10 mouse cellular contexts compared by ENCODE assay signal in genomic region chr5:33272146-33272545, GRCm38 (mm10). TPM values are rescaled to one million over a fixed set of nuclear protein-coding genes. Genes with fewer than 3 reads are reported as not detected.
DNase-seq lines count a peak whose midpoint lies in the region; ATAC-seq and TF ChIP-seq lines count a peak whose summit lies in the region.
"Had no signal": no experiment of that assay in that cellular context is flagged by ENCODE, and none has a peak within 500 bp of the region (broad histone marks: within the 10 kb centered on the region; RNA-seq: fewer than 3 reads in every experiment).

No protein-coding gene starts in this region.

- no peak for DNase-seq in heart, adult 8-10 months (ENCODE audit: low spot score)
- DNase-seq in midbrain, embryonic 11.5 days (ENCODE audit: low spot score, missing footprints) = peak; percentile 72
- no peak for DNase-seq in midbrain, postnatal 0 days (ENCODE audit: low spot score)
- DNase-seq in left cerebral cortex, postnatal 4 days = no peak
- DNase-seq in gastrocnemius, adult 8-10 months (ENCODE audit: low spot score in 2 of 2) = no peak
- DNase-seq: lung, adult 2 months had no signal

- no peak for ATAC-seq in heart, embryonic 11.5 days (replicated peaks; ENCODE audit: insufficient number of reproducible peaks, low FRiP score, low TSS enrichment)
- ATAC-seq in midbrain, embryonic 11.5 days (ENCODE audit: low FRiP score) = no peak
- ATAC-seq in midbrain, postnatal 0 days (ENCODE audit: low FRiP score) = no peak
- ATAC-seq in hindbrain, embryonic 16.5 days = no peak
- ATAC-seq: intestine, embryonic 15.5 days had no signal

- H3K9ac ChIP-seq in heart, embryonic 11.5 days (ENCODE audit: low read depth, low read length) = no peak overlapping the region; the same call in 1 of the 2 replicates
- no peak overlapping the region; the same call in 1 of the 2 replicates for H3K9ac ChIP-seq in midbrain, embryonic 11.5 days (ENCODE audit: low read length)
- H3K9ac ChIP-seq in midbrain, postnatal 0 days (replicated peaks; ENCODE audit: low read length, poor library complexity, severe bottlenecking) = no peak overlapping the region
- peak overlapping the region; percentile 31; the same call in 1 of the 2 replicates for H3K9ac ChIP-seq in hindbrain, embryonic 16.5 days (ENCODE audit: low read depth, low read length)
- H3K9ac ChIP-seq: intestine, embryonic 15.5 days had no signal

- H3K4me2 ChIP-seq in heart, embryonic 11.5 days = peak overlapping the region; percentile 81
- no peak overlapping the region for H3K4me2 ChIP-seq in midbrain, embryonic 11.5 days
- no peak overlapping the region for H3K4me2 ChIP-seq in midbrain, postnatal 0 days (ENCODE audit: low read depth, low read length, poor library complexity, severe bottlenecking)
- no peak overlapping the region; the same call in 1 of the 2 replicates for H3K4me2 ChIP-seq in hindbrain, embryonic 16.5 days (ENCODE audit: low read length)
- peak overlapping the region; percentile 74 for H3K4me2 ChIP-seq in myocyte (ENCODE audit: low read depth)

- no peak overlapping the region for H3K4me3 ChIP-seq in heart, embryonic 11.5 days (ENCODE audit: low read depth, low read length)
- no peak overlapping the region for H3K4me3 ChIP-seq in midbrain, embryonic 11.5 days (ENCODE audit: low read depth, low read length)
- no peak overlapping the region for H3K4me3 ChIP-seq in midbrain, postnatal 0 days (ENCODE audit: low read depth, low read length)
- no peak overlapping the region for H3K4me3 ChIP-seq in hindbrain, embryonic 16.5 days (ENCODE audit: low read length)
- no peak overlapping the region for H3K4me3 ChIP-seq in myocyte
- H3K4me3 ChIP-seq: intestine, embryonic 15.5 days had no signal

- no peak overlapping the region for H3ac ChIP-seq in myocyte (ENCODE audit: control insufficient read depth, insufficient read length)

- TF ChIP-seq CTCF in midbrain, postnatal 0 days (IDR thresholded peaks at IDR 0.05) = no peak

- no peak for TF ChIP-seq POLR2A in myocyte (IDR thresholded peaks at IDR 0.05; ENCODE audit: insufficient read length, low read depth)

- peaks cover 4% of the 10 kb centered on the region for H3K36me3 ChIP-seq in heart, embryonic 11.5 days (ENCODE audit: control insufficient read depth, insufficient read depth, low read length)
- H3K36me3 ChIP-seq in midbrain, embryonic 11.5 days (ENCODE audit: control insufficient read depth, insufficient read depth, low read length) = peaks cover 15% of the 10 kb centered on the region
- H3K36me3 ChIP-seq in midbrain, postnatal 0 days (ENCODE audit: insufficient read depth, low read length) = peaks cover 25% of the 10 kb centered on the region
- H3K36me3 ChIP-seq in hindbrain, embryonic 16.5 days (ENCODE audit: control insufficient read depth, insufficient read depth, low read length) = peaks cover 16% of the 10 kb centered on the region
- peaks cover 22% of the 10 kb centered on the region for H3K36me3 ChIP-seq in myocyte (ENCODE audit: control insufficient read depth, insufficient read depth)

- no peaks in the 10 kb centered on the region for H3K9me3 ChIP-seq in heart, embryonic 11.5 days (replicated peaks; ENCODE audit: control insufficient read depth, low read length)
- no peaks in the 10 kb centered on the region for H3K9me3 ChIP-seq in midbrain, embryonic 11.5 days (ENCODE audit: control insufficient read depth, low read length)
- H3K9me3 ChIP-seq in midbrain, postnatal 0 days (ENCODE audit: low read length) = no peaks in the 10 kb centered on the region
- H3K9me3 ChIP-seq in hindbrain, embryonic 16.5 days (ENCODE audit: control insufficient read depth, low read length) = no peaks in the 10 kb centered on the region
- H3K9me3 ChIP-seq: intestine, embryonic 15.5 days had no signal

- H3K79me2 ChIP-seq in myocyte (ENCODE audit: control insufficient read depth, insufficient read depth) = peaks cover 63% of the 10 kb centered on the region

- no peaks in the 10 kb centered on the region for H3K27me3 ChIP-seq in heart, embryonic 11.5 days (ENCODE audit: control insufficient read depth, insufficient read depth, low read length)
- no peaks in the 10 kb centered on the region for H3K27me3 ChIP-seq in midbrain, embryonic 11.5 days (ENCODE audit: control insufficient read depth, insufficient read depth, low read length)
- no peaks in the 10 kb centered on the region for H3K27me3 ChIP-seq in midbrain, postnatal 0 days (ENCODE audit: insufficient read depth, low read length)
- no peaks in the 10 kb centered on the region for H3K27me3 ChIP-seq in hindbrain, embryonic 16.5 days (replicated peaks; ENCODE audit: control insufficient read depth, insufficient read depth, low read length)
- no peaks in the 10 kb centered on the region for H3K27me3 ChIP-seq in myocyte (ENCODE audit: control insufficient read depth, insufficient read depth, insufficient read length)
- H3K27me3 ChIP-seq: intestine, embryonic 15.5 days had no signal

- peak overlapping the region; percentile 36 for H3K27ac ChIP-seq in heart, embryonic 11.5 days (ENCODE audit: low read depth, low read length)
- H3K27ac ChIP-seq in midbrain, embryonic 11.5 days (ENCODE audit: low read depth, low read length) = no peak overlapping the region
- no peak overlapping the region for H3K27ac ChIP-seq in midbrain, postnatal 0 days (ENCODE audit: low read depth, low read length)
- H3K27ac ChIP-seq in hindbrain, embryonic 16.5 days (ENCODE audit: low read depth, low read length) = peak overlapping the region; percentile 23; the same call in 1 of the 2 replicates
- H3K27ac ChIP-seq: intestine, embryonic 15.5 days had no signal

- peaks cover 32% of the 10 kb centered on the region for H3K4me1 ChIP-seq in heart, embryonic 11.5 days (ENCODE audit: control insufficient read depth, insufficient read depth, low read length)
- H3K4me1 ChIP-seq in midbrain, embryonic 11.5 days (ENCODE audit: control insufficient read depth, insufficient read depth, low read length) = peaks cover 22% of the 10 kb centered on the region
- H3K4me1 ChIP-seq in midbrain, postnatal 0 days (ENCODE audit: insufficient read depth, low read length) = peaks cover 13% of the 10 kb centered on the region; the same call in 1 of the 2 replicates
- H3K4me1 ChIP-seq in hindbrain, embryonic 16.5 days (ENCODE audit: control insufficient read depth, insufficient read depth, low read depth, low read length) = peaks cover 32% of the 10 kb centered on the region

- intact Hi-C loops in left cerebral cortex, postnatal 4 days (cut with DNase I) = no loop called here

- 68% methylated on average over 7 of the region's 7 CpGs for WGBS in heart, embryonic 11.5 days (ENCODE audit: insufficient replicate concordance)
- 85% methylated on average over 7 of the region's 7 CpGs for WGBS in midbrain, embryonic 11.5 days
- WGBS in midbrain, postnatal 0 days = 70% methylated on average over 7 of the region's 7 CpGs
- WGBS in hindbrain, embryonic 16.5 days = 74% methylated on average over 7 of the region's 7 CpGs

TF ChIP-seq in myocyte, 11 proteins besides CTCF, POLR2A, EP300 and RAD21:
- TF ChIP-seq TCF12 (IDR thresholded peaks at IDR 0.05; ENCODE audit: insufficient read depth, poor library complexity, severe bottlenecking) (no peak), MYOG (IDR thresholded peaks at IDR 0.05; ENCODE audit: control insufficient read depth in 1 of 3, insufficient read depth in 1 of 3, insufficient read length in 2 of 3, low read depth in 2 of 3) (peak in 1 of 3 experiments; percentile 9)

RNA-seq across cellular contexts. Expression of gene Ctbp1, which starts 2.6 kb away (rescaled TPM):
- 232 and 274 TPM in 2 replicates for polyA plus RNA-seq in heart, embryonic 11.5 days (2014; fragmentation: Nextera tagmentation; extraction: Ambion mirVana)
- 100 to 1,000 TPM; 213 to 238 (median 226) TPM for total RNA-seq in heart, adult 8-10 months (2022)
- 487 and 546 TPM in 2 replicates for polyA plus RNA-seq in midbrain, embryonic 11.5 days (2014; fragmentation: Nextera tagmentation; extraction: Ambion mirVana)
- total RNA-seq in midbrain, postnatal 0 days (2014; rRNA removed) = 415 and 418 TPM in 2 replicates
- polyA plus RNA-seq in midbrain, postnatal 0 days (2015; fragmentation: Nextera tagmentation; extraction: Ambion mirVana) = 364 and 377 TPM in 2 replicates
- 402 and 446 TPM in 2 replicates for polyA plus RNA-seq in hindbrain, embryonic 16.5 days (2015; fragmentation: Nextera tagmentation; extraction: Ambion mirVana)
- 231 TPM for polyA plus RNA-seq in myocyte (2012; fragmentation: generic; extraction: Trizol)
- total RNA-seq in left cerebral cortex, postnatal 4 days (2021) = 100 to 1,000 TPM; 311 TPM
- 100 to 1,000 TPM; 241 to 265 (median 251) TPM for total RNA-seq in gastrocnemius, adult 8-10 months (2022)

RNA-seq across cellular contexts. Expression of gene Spon2, which starts 53.9 kb away (rescaled TPM):
- polyA plus RNA-seq in heart, embryonic 11.5 days (2014; fragmentation: Nextera tagmentation; extraction: Ambion mirVana) = 43.9 and 51.6 TPM in 2 replicates
- 1 to 10 TPM; 1.0 to 3.4 (median 1.4) TPM for total RNA-seq in heart, adult 8-10 months (2022)
- polyA plus RNA-seq in midbrain, embryonic 11.5 days (2014; fragmentation: Nextera tagmentation; extraction: Ambion mirVana) = 2.0 and 3.5 TPM in 2 replicates
- total RNA-seq in midbrain, postnatal 0 days (2014; rRNA removed) = 4.4 and 5.1 TPM in 2 replicates
- 2.3 and 2.7 TPM in 2 replicates for polyA plus RNA-seq in midbrain, postnatal 0 days (2015; fragmentation: Nextera tagmentation; extraction: Ambion mirVana)
- 4.7 and 6.2 TPM in 2 replicates for polyA plus RNA-seq in hindbrain, embryonic 16.5 days (2015; fragmentation: Nextera tagmentation; extraction: Ambion mirVana)
- 5.5 TPM for polyA plus RNA-seq in myocyte (2012; fragmentation: generic; extraction: Trizol)
- total RNA-seq in left cerebral cortex, postnatal 4 days (2021) = 1 to 10 TPM; 2.4 to 2.7 TPM
- total RNA-seq in gastrocnemius, adult 8-10 months (2022) = 1 to 10 TPM in 2 of 4 experiments, under 1 TPM in 2; 0.67 to 1.1 (median 0.88) TPM

Comparison
In these comparisons a context has a peak if more than half of its experiments do, and no peak if none do; other contexts are left out.
1. H3K27ac ChIP-seq: peak in heart, embryonic 11.5 days (single experiment) and hindbrain, embryonic 16.5 days (single experiment); none in midbrain, embryonic 11.5 days (single experiment) and midbrain, postnatal 0 days (single experiment).
2. H3K4me2 ChIP-seq: peak in heart, embryonic 11.5 days (single experiment) and myocyte (single experiment); none in midbrain, embryonic 11.5 days (single experiment), midbrain, postnatal 0 days (single experiment) and hindbrain, embryonic 16.5 days (single experiment).